Mouse (Mus musculus): Measurements from ENCODE around the gene 1700001F09Rik. TPM values are rescaled to one million over a fixed set of nuclear protein-coding genes. Genes with fewer than 3 reads are reported as not detected.
"Not testable (repeated sequence)": the region's sequence is repeated elsewhere in the genome, so short reads cannot be mapped to it uniquely, and the experiment has no call there.

The 1700001F09Rik gene
- total RNA-seq (2021) = not detected
- long read RNA-seq, experiment 1 = 0 reads
- long read RNA-seq, experiment 2 = 0 reads

GRCm38 (mm10) chr14:43347711-43348110 is at the start of gene 1700001F09Rik:
TSS of gene 1700001F09Rik (minus strand) at chr14:43347811.
- DNase-seq = not testable (repeated sequence)

- DNase-seq = not testable (repeated sequence)
These were observed 14.1 kb upstream of the 1700001F09Rik start for GRCm38 (mm10) chr14:43361713-43362112.

- DNase-seq = not testable (repeated sequence)
These were observed 11.6 kb upstream of the 1700001F09Rik start for GRCm38 (mm10) chr14:43359246-43359645.

GRCm38 (mm10) chr14:43357496-43357895 is 9.9 kb upstream of the 1700001F09Rik start:
- not testable (repeated sequence) for DNase-seq

GRCm38 (mm10) chr14:43352944-43353343 is 5.3 kb upstream of the 1700001F09Rik start:
- not testable (repeated sequence) for DNase-seq

- DNase-seq = not testable (repeated sequence)
These were observed 10.0 kb downstream of the 1700001F09Rik start for GRCm38 (mm10) chr14:43337646-43338045.

GRCm38 (mm10) chr14:43331362-43331880 is 16.2 kb downstream of the 1700001F09Rik start:
- DNase-seq = not testable (repeated sequence)

GRCm38 (mm10) chr14:43328603-43329002 is 19.0 kb downstream of the 1700001F09Rik start:
- not testable (repeated sequence) for DNase-seq

- not testable (repeated sequence) for DNase-seq
These were observed 28.1 kb downstream of the 1700001F09Rik start for GRCm38 (mm10) chr14:43319516-43319915.

- DNase-seq = not testable (repeated sequence)
These were observed 54.1 kb downstream of the 1700001F09Rik start, which contains the start of gene Gm8127 for GRCm38 (mm10) chr14:43293503-43293902. TSS of gene Gm8127 (minus strand) at chr14:43293832.

Other genes starting within 250 kb of the 1700001F09Rik start
- not detected for gene Gm8104, start 247.2 kb downstream of the 1700001F09Rik start, total RNA-seq (2021)
- not detected for gene Gm7233, start 167.9 kb downstream of the 1700001F09Rik start, total RNA-seq (2021)
- not detected for gene Gm8122, start 112.5 kb downstream of the 1700001F09Rik start, total RNA-seq (2021)
- gene Gm8126, start 89.2 kb downstream of the 1700001F09Rik start, total RNA-seq (2021) = not detected
- not detected for gene Gm9732, start 72.8 kb downstream of the 1700001F09Rik start, total RNA-seq (2021)
- gene Gm8127, start 54.0 kb downstream of the 1700001F09Rik start, total RNA-seq (2021) = not detected
- gene Gm8138, start 68.5 kb upstream of the 1700001F09Rik start, total RNA-seq (2021) = not detected
- not detected for gene Gm5799, start 195.8 kb upstream of the 1700001F09Rik start, total RNA-seq (2021)
- gene Gm17654, start 231.3 kb upstream of the 1700001F09Rik start, total RNA-seq (2021) = not detected